Mouse (Mus musculus): ENCODE data around the gene Ptp4a2.
A peak's percentile ranks its signal among the peaks of the same experiment; 100 is the strongest.

Gene Ptp4a2

GRCm38 (mm10) chr4:129797985-129798384 lies 13.0 kb upstream of the Ptp4a2 start:
- no peak for DNase-seq (ENCODE audit: low read depth)

- no peak for DNase-seq (ENCODE audit: low read depth)
These were observed 7.7 kb upstream of the Ptp4a2 start for GRCm38 (mm10) chr4:129803368-129803767.

- no peak for DNase-seq (ENCODE audit: low read depth)
These were observed 6.0 kb upstream of the Ptp4a2 start for GRCm38 (mm10) chr4:129805059-129805458.

GRCm38 (mm10) chr4:129811605-129812468 lies 818 bp downstream of the Ptp4a2 start:
- DNase-seq (ENCODE audit: low read depth), result no peak

GRCm38 (mm10) chr4:129817591-129817990 lies 6.6 kb downstream of the Ptp4a2 start:
- no peak for DNase-seq (ENCODE audit: low read depth)

- DNase-seq (ENCODE audit: low read depth), result no peak
These were observed 7.6 kb downstream of the Ptp4a2 start for GRCm38 (mm10) chr4:129818506-129819195.

GRCm38 (mm10) chr4:129819712-129820336 lies 8.8 kb downstream of the Ptp4a2 start:
- peak; percentile 92 for DNase-seq (ENCODE audit: low read depth)

GRCm38 (mm10) chr4:129820417-129821086 lies 9.5 kb downstream of the Ptp4a2 start:
- no peak for DNase-seq (ENCODE audit: low read depth)

- DNase-seq (ENCODE audit: low read depth), result no peak
These were observed 10.1 kb downstream of the Ptp4a2 start for GRCm38 (mm10) chr4:129821087-129821616.

GRCm38 (mm10) chr4:129822324-129822723 lies 11.3 kb downstream of the Ptp4a2 start:
- DNase-seq (ENCODE audit: low read depth), result no peak

GRCm38 (mm10) chr4:129823216-129823810 lies 12.3 kb downstream of the Ptp4a2 start:
- no peak for DNase-seq (ENCODE audit: low read depth)

- DNase-seq (ENCODE audit: low read depth), result no peak
These were observed 16.6 kb downstream of the Ptp4a2 start for GRCm38 (mm10) chr4:129827611-129828010.

GRCm38 (mm10) chr4:129828081-129828480 lies 17.1 kb downstream of the Ptp4a2 start:
- DNase-seq (ENCODE audit: low read depth), result no peak

GRCm38 (mm10) chr4:129829799-129830198 lies 18.8 kb downstream of the Ptp4a2 start:
- DNase-seq (ENCODE audit: low read depth), result no peak

- no peak for DNase-seq (ENCODE audit: low read depth)
These were observed 19.4 kb downstream of the Ptp4a2 start for GRCm38 (mm10) chr4:129830343-129830944.

- no peak for DNase-seq (ENCODE audit: low read depth)
These were observed 23.6 kb downstream of the Ptp4a2 start for GRCm38 (mm10) chr4:129834581-129834980.

GRCm38 (mm10) chr4:129835296-129835695 lies 24.3 kb downstream of the Ptp4a2 start:
- DNase-seq (ENCODE audit: low read depth), result no peak

- DNase-seq (ENCODE audit: low read depth), result no peak
These were observed 29.0 kb downstream of the Ptp4a2 start for GRCm38 (mm10) chr4:129839866-129840555.

GRCm38 (mm10) chr4:129846823-129847222 lies 35.8 kb downstream of the Ptp4a2 start:
- no peak for DNase-seq (ENCODE audit: low read depth)

GRCm38 (mm10) chr4:129850491-129850890 lies 39.5 kb downstream of the Ptp4a2 start:
- no peak for DNase-seq (ENCODE audit: low read depth)
